Mouse (Mus musculus) hindbrain, embryonic 11.5 days (tissue): ENCODE data around the gene Crocc2. TPM values are rescaled to one million over a fixed set of nuclear protein-coding genes. Genes with fewer than 3 reads are reported as not detected.

ENCODE experiments used
- ATAC-seq: fragments of 200-750 bp; cut with Nextera tagmentation; 2 replicates; pipeline ENCODE4 v1.8.0; 2017; ENCODE audit warnings: mild to moderate bottlenecking, moderate TSS enrichment, moderate library complexity; ENCODE audit not compliant: low FRiP score
- DNase-seq: peaks from one replicate; pipeline ENCODE4 v3.0.0-alpha.2; 2015; ENCODE audit warnings: low spot score
- H3K27ac ChIP-seq: fragments of 300-500 bp; sonication (generic); 2 replicates; pipeline ENCODE4 v1.5.1; 2014; ENCODE audit warnings: mild to moderate bottlenecking, low read depth, low read length
- H3K27me3 ChIP-seq: fragments of 300-500 bp; sonication (generic); 2 replicates; pipeline ENCODE4 v1.6.1; 2014; ENCODE audit warnings: mild to moderate bottlenecking, low read length, moderate library complexity, mixed read lengths; ENCODE audit not compliant: control insufficient read depth, insufficient read depth
- H3K36me3 ChIP-seq: fragments of 300-500 bp; sonication (generic); 2 replicates; pipeline ENCODE4 v1.6.1; 2014; ENCODE audit warnings: mild to moderate bottlenecking, low read length, moderate library complexity, mixed read lengths; ENCODE audit not compliant: control insufficient read depth, insufficient read depth
- H3K4me1 ChIP-seq: fragments of 300-500 bp; sonication (generic); replicated peaks from 2 replicates; pipeline ENCODE4 v1.6.1; 2014; ENCODE audit warnings: low read length, mixed read lengths; ENCODE audit not compliant: control insufficient read depth, insufficient read depth
- H3K4me2 ChIP-seq: fragments of 300-500 bp; sonication (generic); replicated peaks from 2 replicates; pipeline ENCODE4 v1.6.1; 2014; ENCODE audit warnings: mild to moderate bottlenecking, low read depth, low read length
- H3K4me3 ChIP-seq: fragments of 300-500 bp; sonication (generic); 2 replicates; pipeline ENCODE4 v1.5.1; 2014; ENCODE audit warnings: low read depth, low read length
- H3K9ac ChIP-seq: fragments of 300-500 bp; sonication (generic); 2 replicates; pipeline ENCODE4 v1.6.1; 2014; ENCODE audit warnings: low read depth, low read length
- H3K9me3 ChIP-seq: fragments of 300-500 bp; sonication (generic); 2 replicates; pipeline ENCODE4 v1.6.1; 2016; ENCODE audit warnings: low read length; ENCODE audit not compliant: control insufficient read depth
- WGBS: fragments of 180-500 bp; shearing (Covaris S2); extraction: QIAGEN DNeasy Blood & Tissue Kit; methylation state at CpG from one replicate; pipeline ENCODE4 v1.1.7; 2014; 5-methylcytosine and 5-hydroxymethylcytosine counted together
- polyA plus RNA-seq: library from polyadenylated mRNA; unstranded; fragments of >200 nt; fragmentation: Nextera tagmentation; extraction: Ambion mirVana; gene quantifications from 2 replicates; pipeline ENCODE4 v1.2.1, GENCODE M21; 2014

Gene Crocc2
- polyA plus RNA-seq, 1 experiment from 2014 or later = 0.09 TPM

- WGBS = 83% methylated on average over 6 of the region's 6 CpGs
- Histone ChIP-seq H3K27ac (no peak overlapping the region), H3K27me3 (no peaks in the 10 kb centered on the region), H3K4me2 (no peak overlapping the region), H3K4me1 (no peaks in the 10 kb centered on the region), H3K9me3 (no peaks in the 10 kb centered on the region), H3K4me3 (no peak overlapping the region), H3K36me3 (no peaks in the 10 kb centered on the region), H3K9ac (no peak overlapping the region)
- no peak for ATAC-seq
- no peak for DNase-seq
Measured at GRCm38 (mm10) chr1:93229221-93229620, 60.7 kb downstream of the Crocc2 start.

GRCm38 (mm10) chr1:93229626-93230025 is 61.1 kb downstream of the Crocc2 start:
- Histone ChIP-seq H3K4me2 (no peak overlapping the region), H3K27ac (no peak overlapping the region), H3K9me3 (no peaks in the 10 kb centered on the region), H3K4me3 (no peak overlapping the region), H3K27me3 (peaks cover under 1% of the 10 kb centered on the region; the same call in 1 of the 2 replicates), H3K4me1 (no peaks in the 10 kb centered on the region), H3K9ac (no peak overlapping the region), H3K36me3 (no peaks in the 10 kb centered on the region)
- WGBS = 85% methylated on average over 4 of the region's 4 CpGs
- DNase-seq (no peak), ATAC-seq (no peak)

- DNase-seq = peak; percentile 80
- no peak within 1 kb of the TSS for H3K27ac ChIP-seq
- peaks cover 21% of the 10 kb centered on the region for H3K27me3 ChIP-seq
- H3K9me3 ChIP-seq = no peaks in the 10 kb centered on the region
- H3K4me3 ChIP-seq = peak within 1 kb of the TSS; percentile 48
- peak within 1 kb of the TSS; percentile 94 for H3K4me2 ChIP-seq
- no peaks in the 10 kb centered on the region for H3K4me1 ChIP-seq
- ATAC-seq = peak; percentile 87
- no peaks in the 10 kb centered on the region for H3K36me3 ChIP-seq
- WGBS = 1% methylated on average over 96 of the region's 100 CpGs
- H3K9ac ChIP-seq = peak within 1 kb of the TSS; percentile 37; the same call in 1 of the 2 replicates
Measured at GRCm38 (mm10) chr1:93235576-93236544, 67.3 kb downstream of the Crocc2 start, which contains the start of gene Sned1. Gene Sned1 (plus strand): TSS chr1:93235841.

- H3K4me3 ChIP-seq = peak overlapping the region; percentile 48
- DNase-seq (peak; percentile 55), ATAC-seq (peak; percentile 38)
- H3K9ac ChIP-seq = peak overlapping the region; percentile 37; the same call in 1 of the 2 replicates
- H3K36me3 ChIP-seq = no peaks in the 10 kb centered on the region
- no peaks in the 10 kb centered on the region for H3K9me3 ChIP-seq
- no peaks in the 10 kb centered on the region for H3K4me1 ChIP-seq
- peaks cover 21% of the 10 kb centered on the region for H3K27me3 ChIP-seq
- peak overlapping the region; percentile 94 for H3K4me2 ChIP-seq
- 9% methylated on average over 3 of the region's 3 CpGs for WGBS
- no peak overlapping the region for H3K27ac ChIP-seq
Measured at GRCm38 (mm10) chr1:93236545-93236924, 68.0 kb downstream of the Crocc2 start.

- no peaks in the 10 kb centered on the region for H3K36me3 ChIP-seq
- no peaks in the 10 kb centered on the region for H3K4me1 ChIP-seq
- H3K4me2 ChIP-seq = no peak overlapping the region
- H3K27ac ChIP-seq = no peak overlapping the region
- 91% methylated on average over 10 of the region's 10 CpGs for WGBS
- H3K9me3 ChIP-seq = no peaks in the 10 kb centered on the region
- H3K27me3 ChIP-seq = peaks cover 21% of the 10 kb centered on the region
- no peak for ATAC-seq
- no peak overlapping the region for H3K9ac ChIP-seq
- H3K4me3 ChIP-seq = no peak overlapping the region
- no peak for DNase-seq
Measured at GRCm38 (mm10) chr1:93237676-93238075, 69.2 kb downstream of the Crocc2 start.

GRCm38 (mm10) chr1:93238201-93238600 is 69.7 kb downstream of the Crocc2 start:
- no peak overlapping the region for H3K4me2 ChIP-seq
- peaks cover 21% of the 10 kb centered on the region for H3K27me3 ChIP-seq
- no peak overlapping the region for H3K27ac ChIP-seq
- WGBS = 61% methylated on average over 4 of the region's 4 CpGs
- H3K36me3 ChIP-seq = no peaks in the 10 kb centered on the region
- H3K4me3 ChIP-seq = no peak overlapping the region
- no peaks in the 10 kb centered on the region for H3K4me1 ChIP-seq
- DNase-seq = no peak
- H3K9ac ChIP-seq = no peak overlapping the region
- no peaks in the 10 kb centered on the region for H3K9me3 ChIP-seq
- ATAC-seq = no peak

- Histone ChIP-seq H3K9me3 (no peaks in the 10 kb centered on the region), H3K9ac (no peak overlapping the region), H3K4me3 (no peak overlapping the region), H3K4me2 (no peak overlapping the region), H3K27ac (no peak overlapping the region), H3K4me1 (no peaks in the 10 kb centered on the region), H3K27me3 (no peaks in the 10 kb centered on the region), H3K36me3 (no peaks in the 10 kb centered on the region)
- ATAC-seq = no peak
- 49% methylated on average over 2 of the region's 2 CpGs for WGBS
- DNase-seq = no peak
Measured at GRCm38 (mm10) chr1:93245936-93246335, 77.4 kb downstream of the Crocc2 start.

GRCm38 (mm10) chr1:93252586-93252985 is 84.1 kb downstream of the Crocc2 start:
- Histone ChIP-seq H3K4me3 (no peak overlapping the region), H3K9ac (no peak overlapping the region), H3K27ac (no peak overlapping the region), H3K4me2 (no peak overlapping the region), H3K36me3 (no peaks in the 10 kb centered on the region), H3K27me3 (no peaks in the 10 kb centered on the region), H3K9me3 (no peaks in the 10 kb centered on the region), H3K4me1 (no peaks in the 10 kb centered on the region)
- 60% methylated on average over 2 of the region's 2 CpGs for WGBS
- ATAC-seq (no peak), DNase-seq (no peak)

GRCm38 (mm10) chr1:93255761-93256160 is 87.2 kb downstream of the Crocc2 start:
- Histone ChIP-seq H3K27me3 (no peaks in the 10 kb centered on the region), H3K9ac (no peak overlapping the region), H3K9me3 (no peaks in the 10 kb centered on the region), H3K36me3 (no peaks in the 10 kb centered on the region), H3K4me3 (no peak overlapping the region), H3K4me1 (no peaks in the 10 kb centered on the region), H3K4me2 (no peak overlapping the region), H3K27ac (no peak overlapping the region)
- 94% methylated on average over 7 of the region's 7 CpGs for WGBS
- DNase-seq = no peak
- no peak for ATAC-seq
